Mouse (Mus musculus) A20 (cell line): ENCODE results near the gene D930048N14Rik.

Experiments used
- DNase-seq: peaks from one replicate; pipeline ENCODE4 v3.0.0-alpha.2; 2011; ENCODE audit warnings: low read depth, low spot score

Gene D930048N14Rik

DNA sequence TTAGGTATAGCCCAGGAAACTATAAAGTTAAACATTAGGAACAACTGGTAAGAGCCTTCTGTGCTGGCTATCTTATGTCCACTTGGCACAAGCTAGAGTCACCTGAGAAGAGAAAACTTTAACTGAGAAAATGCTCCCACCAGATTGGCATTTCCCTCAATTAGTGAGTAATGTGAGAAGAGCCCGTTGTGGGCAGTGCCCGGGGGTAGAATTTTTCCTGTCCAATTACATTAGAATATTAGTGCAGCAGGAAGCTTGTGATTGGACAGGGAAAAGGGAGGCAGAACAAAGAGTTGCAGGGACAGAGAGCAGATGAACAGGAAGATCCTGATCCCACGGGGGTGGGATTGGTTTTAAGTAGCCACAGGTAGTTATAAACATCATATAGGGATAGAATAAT lies 52.1 kb downstream of the D930048N14Rik start:
- DNase-seq = no peak

DNA sequence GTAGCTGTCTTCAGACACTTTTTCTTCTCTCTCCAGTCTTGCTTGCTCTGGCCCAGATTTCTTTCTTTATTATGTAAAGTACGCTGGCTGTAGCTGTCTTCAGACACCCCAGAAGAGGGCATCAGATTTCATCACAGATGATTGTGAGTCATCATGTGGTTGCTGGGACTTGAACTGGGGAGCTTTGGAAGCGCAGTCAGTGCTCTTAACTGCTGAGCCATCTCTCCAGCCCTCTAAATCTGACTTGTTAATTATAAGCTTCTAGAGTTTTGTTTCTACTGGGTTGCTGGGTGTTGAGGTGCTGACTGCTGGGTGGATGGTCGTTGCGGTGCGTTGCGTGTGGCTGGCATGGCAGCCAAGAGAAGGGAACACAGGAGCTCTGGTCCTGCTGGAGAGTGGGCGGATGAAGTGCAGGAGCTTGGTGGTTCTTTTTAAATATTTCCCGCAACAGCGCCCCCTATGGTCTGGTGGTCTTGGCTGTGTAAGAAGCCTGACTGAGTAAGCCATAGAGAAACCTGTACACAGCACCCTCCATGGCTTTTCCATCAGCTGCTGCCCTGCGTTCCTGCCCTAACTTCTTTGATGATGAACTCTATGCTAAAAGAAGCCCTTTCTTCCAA lies 52.7 kb downstream of the D930048N14Rik start:
- peak; percentile 63 for DNase-seq

DNA sequence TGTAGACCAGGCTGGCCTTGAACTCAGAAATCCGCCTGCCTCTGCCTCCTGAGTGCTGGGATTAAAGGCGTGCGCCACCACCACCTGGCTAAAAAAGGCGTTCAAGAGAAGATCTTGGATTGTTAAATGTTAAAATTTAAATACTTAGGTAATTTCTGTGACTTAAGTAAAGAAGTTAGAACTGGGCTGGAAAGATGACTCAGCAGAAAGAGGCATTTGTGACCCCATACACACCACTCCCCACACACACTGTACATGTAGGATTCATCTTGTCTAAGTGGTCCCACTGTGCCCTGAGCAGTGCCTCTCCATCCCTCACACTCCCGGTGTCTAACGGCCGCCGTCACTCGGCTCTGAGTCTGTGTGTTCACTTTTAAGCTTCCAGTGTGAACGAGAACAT lies 55.7 kb downstream of the D930048N14Rik start:
- DNase-seq = no peak

DNA sequence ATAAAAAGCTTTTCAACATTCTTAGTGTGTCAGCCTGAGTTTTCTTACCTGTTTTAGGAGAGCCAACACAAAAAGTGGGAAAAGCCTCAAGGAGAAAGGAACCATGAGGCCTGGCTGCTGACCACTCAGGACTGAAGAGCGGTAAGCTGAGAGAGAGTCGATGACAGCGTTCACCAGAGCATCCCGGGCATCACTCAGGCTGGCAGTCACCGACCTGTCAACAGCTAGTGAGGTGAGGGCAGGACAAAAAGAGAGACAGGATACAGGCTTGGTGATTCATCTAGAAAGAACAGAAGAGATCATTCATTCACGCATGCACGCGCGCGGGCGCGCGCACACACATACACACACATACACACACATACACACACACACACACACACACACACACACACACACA lies 56.3 kb downstream of the D930048N14Rik start:
- no peak for DNase-seq
